Comparison of ENCODE assay signal across 9 mouse cellular contexts in the genomic region with DNA sequence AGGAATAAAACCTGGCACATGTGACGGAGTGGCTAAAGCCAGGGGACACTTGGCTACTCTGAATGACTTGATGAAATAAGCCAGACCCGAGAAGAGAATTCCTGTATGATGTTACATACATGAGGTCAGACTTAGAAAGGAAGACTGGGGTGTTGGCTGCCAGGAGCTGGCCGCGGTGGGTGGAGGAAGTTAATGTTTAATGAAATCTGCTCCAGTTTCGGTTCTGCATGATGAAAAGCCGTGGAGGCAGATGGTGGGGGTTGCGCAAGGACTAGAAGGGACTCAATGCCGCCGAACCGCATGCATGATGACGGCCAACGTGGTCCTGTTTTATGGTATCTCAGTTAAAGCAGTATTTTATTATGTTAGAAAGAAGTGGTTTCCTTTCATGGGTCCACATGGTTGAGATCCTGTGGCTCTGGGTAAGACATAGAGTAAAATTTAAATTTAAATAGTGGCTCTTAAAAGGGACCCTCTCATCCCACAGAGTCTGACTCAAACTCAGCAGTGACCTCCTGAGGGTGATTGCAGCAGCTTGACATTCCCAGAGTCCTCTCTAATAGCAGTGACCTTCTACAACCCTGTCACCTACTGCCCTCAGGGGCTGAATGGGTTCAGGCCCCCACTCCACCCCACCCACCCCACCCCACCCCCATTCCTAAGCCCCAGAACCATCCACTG.
DNase-seq lines count a peak whose midpoint lies in the region; ATAC-seq and TF ChIP-seq lines count a peak whose summit lies in the region.
"Had no signal": no experiment of that assay in that cellular context is flagged by ENCODE, and none has a peak within 500 bp of the region (broad histone marks: within the 10 kb centered on the region; RNA-seq: fewer than 3 reads in every experiment).

No protein-coding gene starts in this region.

- H3K27me3 ChIP-seq in kidney, adult 2 months (replicated peaks; ENCODE audit: control insufficient read depth, insufficient read depth, low read length), result no peaks in the 10 kb centered on the region
- H3K27me3 ChIP-seq in forebrain, embryonic 10.5 days (ENCODE audit: poor library complexity, severe bottlenecking), result peaks cover 66% of the 10 kb centered on the region

- peak; percentile 32 to 68 for DNase-seq in adrenal gland, adult (ENCODE audit: inconsistent age in 2 of 2, low spot score in 1 of 2)
- no peak for DNase-seq in adrenal gland, postnatal 4 days (ENCODE audit: low spot score in 2 of 2)
- peak; percentile 94 for DNase-seq in kidney, adult 2 months
- DNase-seq in lung, postnatal 14 days, result peak; percentile 75
- no peak for DNase-seq in thymus, postnatal 14 days
- no peak for DNase-seq in forebrain, embryonic 10.5 days (ENCODE audit: extremely low spot score, low spot score)
- no peak for DNase-seq in cerebellum, adult 9-10 months

- H3K9me3 ChIP-seq in forebrain, embryonic 10.5 days, result no peaks in the 10 kb centered on the region
- H3K9me3 ChIP-seq: neural tube, embryonic 12.5 days had no signal

- WGBS in kidney, adult 2 months, result 17% methylated on average over 12 of the region's 12 CpGs
- WGBS in forebrain, embryonic 10.5 days, result 93% methylated on average over 12 of the region's 12 CpGs

- no peak for TF ChIP-seq POLR2A in kidney, adult 2 months (IDR thresholded peaks at IDR 0.05; ENCODE audit: low read depth, low read length)

- no peak overlapping the region for H3K4me3 ChIP-seq in kidney, adult 2 months (ENCODE audit: insufficient read depth, low read depth, low read length)
- H3K4me3 ChIP-seq in forebrain, embryonic 10.5 days, result no peak overlapping the region
- H3K4me3 ChIP-seq: neural tube, embryonic 12.5 days had no signal

- peak overlapping the region; percentile 48; the same call in 1 of the 2 replicates for H3K27ac ChIP-seq in kidney, adult 2 months (ENCODE audit: insufficient read depth, low read depth, low read length)
- no peak overlapping the region for H3K27ac ChIP-seq in forebrain, embryonic 10.5 days
- H3K27ac ChIP-seq: neural tube, embryonic 12.5 days had no signal

- H3K36me3 ChIP-seq in kidney, adult 2 months (ENCODE audit: control insufficient read depth, insufficient read depth, low read length), result no peaks in the 10 kb centered on the region
- H3K36me3 ChIP-seq in forebrain, embryonic 10.5 days (replicated peaks), result no peaks in the 10 kb centered on the region
- H3K36me3 ChIP-seq: neural tube, embryonic 12.5 days had no signal

- no peak for TF ChIP-seq CTCF in kidney, adult 2 months (conservative IDR thresholded peaks at IDR 0.05; ENCODE audit: insufficient read depth, insufficient read length, low read depth, low read length)

- ATAC-seq in common myeloid progenitor, adult 5-6 weeks (replicated peaks; ENCODE audit: low read depth, poor library complexity, severe bottlenecking), result peak; percentile 82

- peaks cover 6% of the 10 kb centered on the region; the same call in 1 of the 2 replicates for H3K4me1 ChIP-seq in kidney, adult 2 months (ENCODE audit: control insufficient read depth, insufficient read depth, low read length)
- peaks cover 22% of the 10 kb centered on the region for H3K4me1 ChIP-seq in forebrain, embryonic 10.5 days

Comparison
In these comparisons a context has a peak if more than half of its experiments do, and no peak if none do; other contexts are left out.
1. DNase-seq: peak in adrenal gland, adult (2 of 2), kidney, adult 2 months (single experiment) and lung, postnatal 14 days (single experiment); none in adrenal gland, postnatal 4 days (0 of 2), thymus, postnatal 14 days (single experiment), forebrain, embryonic 10.5 days (single experiment) and cerebellum, adult 9-10 months (single experiment).